Mouse (Mus musculus) spleen, postnatal 36 days (tissue): ENCODE measurements around the gene Slit3.

Experiments used
- DNase-seq, 2 experiments: peaks; one replicate each; pipeline ENCODE4 v3.0.0; 2022; ENCODE audit warnings: low spot score in 2 of 2, mixed read lengths in 1 of 2

Gene Slit3

DNA sequence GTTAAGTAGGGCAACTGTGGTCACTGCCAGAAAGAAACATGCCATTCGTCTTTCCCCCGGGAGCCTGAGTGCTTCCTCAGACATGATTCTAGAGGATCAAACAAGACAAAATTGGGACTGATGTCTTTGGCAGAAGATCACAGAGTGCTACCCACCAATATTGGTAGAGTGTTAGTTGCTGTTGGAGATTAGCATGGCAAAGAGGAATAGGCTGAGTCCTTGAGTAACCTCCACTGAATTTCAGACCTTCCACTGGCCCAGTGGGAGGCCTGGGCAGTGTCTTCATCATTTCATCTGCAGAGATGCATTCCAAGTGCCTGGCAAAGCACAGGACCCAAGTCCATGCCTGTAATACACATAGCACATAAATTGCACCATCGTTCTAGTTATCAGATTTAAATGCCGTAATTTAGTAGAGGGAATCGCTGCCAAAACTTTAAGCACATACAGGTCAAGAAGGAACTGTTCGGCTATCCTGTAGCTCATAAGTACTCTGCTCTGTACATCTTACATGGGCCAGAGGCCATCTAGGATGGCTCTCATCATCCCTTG lies 77.6 kb downstream of the Slit3 start:
- no peak for DNase-seq

DNA sequence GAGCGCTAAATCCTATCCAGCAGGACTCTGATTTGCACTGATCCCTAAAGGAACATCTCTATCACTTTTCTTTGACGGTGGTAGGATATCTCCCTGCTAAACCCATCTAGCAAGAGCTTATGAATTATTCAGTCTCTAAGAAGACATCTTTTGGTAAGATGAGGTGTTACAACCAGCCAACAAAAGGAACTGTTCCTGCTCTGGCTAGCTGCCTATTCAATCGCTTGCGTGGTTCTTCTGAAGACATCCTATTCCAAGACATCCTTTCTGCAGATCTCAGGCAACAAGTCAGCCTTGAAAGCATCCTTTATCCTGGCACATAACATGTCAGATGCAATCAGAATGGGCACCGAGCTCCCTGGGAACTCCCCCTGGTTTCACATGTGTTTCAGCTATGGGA lies 81.3 kb downstream of the Slit3 start:
- DNase-seq: no peak

DNA sequence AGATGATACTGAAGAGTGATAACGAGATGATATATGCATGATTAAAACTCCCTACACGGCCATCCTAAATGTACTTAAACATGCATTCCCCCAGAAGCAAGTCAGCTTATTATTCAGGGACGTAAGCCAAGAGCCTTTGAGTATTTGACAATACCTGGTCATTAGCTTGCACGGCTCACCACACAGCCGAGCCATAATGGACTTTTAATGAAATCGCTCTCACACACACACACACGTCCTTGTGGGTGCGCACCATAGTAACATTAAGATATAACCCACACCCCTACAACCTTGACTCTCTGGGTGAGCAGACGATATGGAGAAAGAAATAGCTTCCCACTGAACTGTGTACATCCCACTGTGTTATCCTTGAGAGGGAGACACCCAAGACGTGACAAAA lies 82.6 kb downstream of the Slit3 start:
- no peak for DNase-seq

DNA sequence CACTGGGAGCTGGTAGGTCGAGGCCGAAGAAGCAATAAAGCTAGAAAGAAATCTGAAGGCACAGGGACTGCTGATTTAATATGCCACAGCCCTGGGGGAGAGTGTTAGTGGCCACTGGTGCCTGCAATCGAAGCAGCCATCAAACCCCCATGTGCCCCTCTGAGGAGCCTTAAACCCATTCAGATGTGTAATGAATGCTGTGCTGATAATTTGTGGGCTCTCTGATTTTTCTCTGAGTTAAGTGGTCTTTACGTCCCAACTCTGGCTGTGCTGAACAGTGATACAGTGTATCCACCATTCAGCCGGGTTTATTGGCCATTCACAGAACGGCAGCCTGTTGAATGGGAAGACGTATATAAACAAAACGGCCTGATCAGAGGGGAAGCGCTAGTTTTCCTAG lies 83.1 kb downstream of the Slit3 start:
- no peak for DNase-seq

DNA sequence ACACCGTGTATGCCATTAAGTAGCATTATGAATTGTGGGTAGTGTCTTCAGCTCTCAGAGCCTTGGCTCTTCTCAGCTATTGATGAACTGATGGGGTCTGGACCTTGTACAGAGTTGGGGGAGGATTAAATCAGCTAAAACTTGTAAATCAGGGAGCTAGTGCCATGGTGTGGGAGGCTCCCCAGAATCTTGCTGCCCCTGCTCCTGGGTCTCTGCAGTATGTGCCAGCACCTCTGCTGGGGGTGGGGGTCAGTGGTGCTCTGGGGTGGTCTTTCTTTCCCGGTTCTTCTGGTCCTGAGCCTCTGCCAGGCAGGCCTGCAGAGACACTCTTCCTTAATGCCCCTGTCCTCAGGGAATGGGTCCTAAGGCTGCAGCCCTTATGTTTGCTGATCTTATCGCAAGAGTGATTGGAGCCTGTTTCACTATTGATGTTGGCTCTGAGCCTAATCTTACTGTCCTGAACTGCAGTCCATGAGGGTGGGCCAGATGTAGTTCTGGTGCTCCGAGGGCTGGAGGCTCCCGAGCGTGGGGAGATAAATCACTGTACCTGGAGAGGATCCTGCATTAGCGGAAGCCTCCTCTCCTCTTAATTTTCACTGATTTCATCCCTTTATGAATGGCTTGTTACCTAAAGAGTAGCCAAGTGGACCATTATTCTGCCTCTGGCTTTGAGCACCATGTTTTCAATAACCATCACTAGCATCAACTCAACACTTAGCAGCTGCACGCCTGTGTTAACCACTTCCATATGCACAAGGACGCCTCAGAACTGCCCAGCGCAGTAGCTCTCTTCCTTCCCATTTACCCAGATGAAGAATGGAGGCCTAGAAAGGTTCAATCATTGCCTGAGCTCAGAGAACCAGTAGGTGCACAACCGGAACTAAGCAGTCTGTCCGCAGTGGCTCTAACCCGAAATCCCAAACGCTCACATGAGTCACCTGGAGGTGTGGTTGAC lies 90.0 kb downstream of the Slit3 start:
- DNase-seq: no peak

DNA sequence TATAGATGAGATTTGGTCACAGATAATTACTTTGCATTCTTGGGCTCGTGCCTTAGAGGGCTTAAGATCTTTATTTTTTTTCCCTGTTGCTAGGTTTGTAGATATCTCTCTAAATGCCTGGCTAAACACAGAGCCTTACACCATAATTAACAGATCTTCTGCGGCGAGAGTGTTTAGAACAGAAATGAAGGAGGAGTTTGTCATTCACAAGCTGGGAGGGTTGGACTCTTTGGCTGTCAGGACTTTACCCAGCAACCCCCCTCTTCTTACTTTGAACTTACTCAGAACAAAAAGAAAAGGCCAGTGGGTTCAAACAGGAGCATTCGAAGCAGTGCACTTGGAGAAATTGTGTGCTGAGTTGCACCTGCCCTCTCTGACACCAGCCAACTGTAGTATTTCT lies 103.0 kb downstream of the Slit3 start:
- DNase-seq: no peak

DNA sequence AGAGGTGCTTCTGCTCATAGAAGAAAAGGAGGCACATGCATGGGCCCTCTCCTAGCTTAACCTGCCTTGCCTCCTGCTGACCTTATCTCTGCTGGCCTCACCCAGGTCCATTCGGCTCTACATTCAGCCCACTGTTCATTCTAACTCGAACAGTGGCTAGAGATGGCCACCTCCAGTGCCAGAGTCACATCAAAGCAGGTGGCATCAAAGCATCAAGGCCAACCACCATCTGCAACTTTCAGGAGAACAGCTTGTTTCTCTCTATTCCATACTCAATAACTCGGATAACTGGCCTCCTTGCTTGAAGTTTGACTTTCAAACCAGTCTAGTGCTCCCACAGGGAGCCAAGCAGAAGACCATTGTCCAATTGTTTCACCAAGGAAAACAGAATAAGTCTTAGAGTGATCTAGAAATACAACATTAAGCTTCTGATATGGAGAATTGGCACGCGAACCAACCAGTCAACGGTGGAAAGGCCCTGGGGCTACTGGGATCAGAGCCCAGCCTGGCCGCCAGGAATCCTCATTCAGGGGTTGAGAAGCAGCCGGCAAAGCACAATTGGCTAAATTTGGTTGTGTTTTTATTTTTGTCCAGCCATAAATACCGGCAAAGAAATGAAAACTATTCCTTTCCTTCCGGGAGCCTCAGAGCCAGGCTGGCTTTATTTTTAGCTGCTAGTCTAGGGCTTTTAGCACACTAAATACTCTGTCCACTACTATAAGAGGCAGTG lies 110.5 kb downstream of the Slit3 start:
- no peak for DNase-seq

DNA sequence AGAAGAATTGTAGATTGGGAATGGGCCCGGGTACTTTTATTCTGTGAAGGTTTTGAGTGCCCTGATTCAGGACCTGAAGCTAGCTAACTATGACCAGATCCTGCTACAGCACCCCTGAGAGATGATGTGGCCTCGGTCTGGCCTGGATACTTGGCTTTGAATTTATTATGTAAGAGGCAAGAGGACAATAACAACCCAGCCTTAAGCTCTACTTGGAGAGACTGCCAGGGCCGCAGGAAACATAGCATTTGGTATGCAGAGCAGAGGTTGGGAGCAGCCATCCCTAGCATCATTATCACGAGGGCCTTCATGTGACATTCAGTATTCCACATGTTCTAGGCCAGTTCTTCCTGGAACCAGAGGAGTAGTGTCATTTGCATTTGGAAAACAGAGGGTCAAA lies 111.3 kb downstream of the Slit3 start:
- DNase-seq: no peak

DNA sequence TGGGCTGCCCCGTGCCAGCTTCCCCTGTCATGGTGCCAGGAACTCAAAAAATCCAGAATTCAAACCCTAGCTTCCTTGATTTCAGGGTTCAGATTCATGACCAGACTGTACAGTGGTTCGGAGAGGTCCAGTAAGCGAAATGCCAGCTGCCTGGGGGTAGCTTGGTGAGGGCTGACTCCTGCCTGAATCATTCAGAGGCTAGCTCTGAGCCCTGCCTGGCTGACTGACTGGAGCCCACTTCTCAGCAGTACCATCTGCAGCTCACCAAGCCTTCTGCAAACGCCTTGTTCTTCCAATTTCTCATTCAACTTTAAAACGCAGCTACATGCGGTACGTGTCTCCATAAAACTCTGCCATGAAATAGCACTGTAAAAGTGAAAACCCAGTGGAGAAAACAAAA lies 120.4 kb downstream of the Slit3 start:
- no peak for DNase-seq

DNA sequence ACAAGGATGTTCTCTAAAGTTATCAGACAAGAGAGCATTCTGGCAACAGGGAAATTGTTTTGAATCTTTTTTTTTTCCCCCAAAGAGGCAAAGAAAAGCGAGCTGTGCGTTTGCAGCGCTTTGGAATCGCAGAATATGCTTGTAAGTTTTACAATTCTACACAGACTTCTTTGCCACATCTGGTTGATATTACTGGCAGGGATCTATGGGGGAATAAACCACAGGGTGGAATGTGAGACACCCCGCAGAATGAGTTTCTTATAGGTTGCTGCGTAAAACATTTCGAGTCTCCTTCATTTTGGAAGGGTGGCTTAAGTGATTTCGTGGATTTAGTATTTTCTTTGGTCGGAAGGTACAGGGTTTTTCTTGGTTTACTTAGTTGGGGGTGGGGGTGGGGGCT lies 122.6 kb downstream of the Slit3 start:
- DNase-seq: no peak

DNA sequence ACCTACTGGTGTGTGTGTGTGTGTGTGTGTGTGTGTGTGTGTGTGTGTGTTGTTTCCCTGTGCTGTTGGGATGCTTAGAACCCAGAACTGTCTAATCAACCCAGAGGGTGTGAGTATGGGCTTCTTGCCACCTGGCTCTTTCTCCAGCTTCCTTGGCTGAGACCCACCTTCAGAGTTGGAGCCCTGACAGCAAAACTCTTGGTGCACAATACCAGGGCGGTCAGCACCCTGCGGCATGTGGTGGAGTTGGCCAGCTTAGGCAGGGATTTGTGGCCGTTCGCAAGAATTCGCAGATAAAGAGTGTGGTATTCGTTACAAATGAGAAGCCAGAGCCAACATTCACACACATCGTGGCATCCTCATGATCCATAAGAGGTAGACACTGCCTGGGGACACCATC lies 123.5 kb downstream of the Slit3 start:
- no peak for DNase-seq

DNA sequence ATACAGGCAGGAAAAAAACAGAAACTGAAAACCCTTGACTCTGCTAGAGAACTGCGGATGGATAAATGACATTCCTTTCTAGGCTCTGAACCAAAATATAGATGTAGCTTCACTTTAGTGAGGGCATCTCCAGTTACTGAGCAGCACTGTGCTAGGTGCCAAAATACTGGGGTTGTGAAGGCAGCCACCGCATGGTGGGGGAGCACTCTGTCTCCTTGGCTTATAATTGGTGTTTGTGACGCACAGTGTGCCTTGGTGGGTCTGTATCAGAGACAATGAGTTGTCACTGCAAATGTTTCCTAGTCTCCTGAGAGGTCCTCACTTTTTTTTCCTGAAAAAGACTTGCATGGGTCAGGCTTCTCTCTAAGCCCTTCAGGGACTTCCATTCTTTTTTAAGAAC lies 125.6 kb downstream of the Slit3 start:
- DNase-seq: no peak

DNA sequence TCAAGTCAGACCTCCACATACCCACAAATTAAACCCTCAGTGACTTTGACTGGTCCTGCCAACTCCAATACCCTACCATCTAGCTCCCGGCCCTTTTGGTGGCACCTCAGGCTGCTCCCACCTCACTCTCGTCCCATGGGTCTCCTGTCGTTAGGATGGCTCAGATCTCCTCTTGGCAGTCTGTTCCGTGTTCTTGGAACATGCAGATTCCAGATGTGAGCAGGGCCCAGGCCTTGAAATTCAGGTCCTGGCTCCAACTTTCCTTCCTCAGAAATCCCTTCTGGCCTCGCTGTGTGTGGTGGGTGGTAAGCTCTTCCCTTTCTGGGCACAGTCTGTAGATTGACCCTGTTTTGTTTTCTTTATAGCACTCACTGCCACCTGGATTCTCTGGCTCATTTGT lies 127.1 kb downstream of the Slit3 start:
- no peak for DNase-seq

DNA sequence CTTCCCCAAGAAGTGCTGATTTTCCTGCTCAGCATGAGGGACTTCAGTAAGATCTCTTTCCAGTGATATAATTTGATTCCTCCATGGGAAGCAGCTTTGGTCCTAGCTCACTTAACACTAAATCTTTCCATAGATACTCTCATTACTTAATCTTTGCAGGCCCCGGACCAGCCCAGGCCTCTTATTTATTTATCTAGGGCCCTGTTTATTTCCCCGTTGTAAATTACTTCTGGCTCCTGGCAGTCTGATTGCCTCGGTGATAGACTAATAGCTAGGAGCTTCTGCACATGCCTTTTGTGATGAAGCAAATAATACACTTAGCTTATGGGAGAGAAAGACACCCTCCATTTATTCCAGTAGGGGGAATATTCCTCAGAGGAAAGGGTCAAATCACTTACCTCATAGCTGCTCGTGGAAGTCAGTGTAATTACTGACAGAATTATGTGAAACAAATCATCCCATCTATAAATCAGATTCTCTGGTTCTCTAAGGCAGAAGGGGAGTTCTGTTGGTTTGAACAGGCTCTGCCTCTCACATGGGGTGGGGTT lies 129.9 kb downstream of the Slit3 start:
- no peak for DNase-seq

DNA sequence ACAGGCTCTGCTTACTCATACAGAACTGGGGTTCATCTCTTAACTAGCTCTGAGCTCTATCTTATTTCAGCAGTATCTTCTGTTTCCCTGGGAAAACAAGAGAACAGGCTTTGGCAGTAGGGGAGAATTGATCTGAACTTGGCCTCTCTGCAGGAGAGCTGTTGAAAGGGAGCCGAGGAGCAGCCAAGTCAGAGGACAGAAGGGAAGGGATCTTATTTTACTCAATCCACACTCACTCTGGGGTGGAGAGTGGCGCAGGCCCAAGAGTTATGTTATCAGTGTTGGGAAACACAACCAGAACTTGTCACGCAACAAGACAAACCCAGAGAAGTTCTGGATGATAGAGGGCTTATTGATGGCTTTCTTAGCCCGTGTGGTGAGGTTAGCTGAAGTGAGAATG lies 130.9 kb downstream of the Slit3 start:
- DNase-seq: no peak

DNA sequence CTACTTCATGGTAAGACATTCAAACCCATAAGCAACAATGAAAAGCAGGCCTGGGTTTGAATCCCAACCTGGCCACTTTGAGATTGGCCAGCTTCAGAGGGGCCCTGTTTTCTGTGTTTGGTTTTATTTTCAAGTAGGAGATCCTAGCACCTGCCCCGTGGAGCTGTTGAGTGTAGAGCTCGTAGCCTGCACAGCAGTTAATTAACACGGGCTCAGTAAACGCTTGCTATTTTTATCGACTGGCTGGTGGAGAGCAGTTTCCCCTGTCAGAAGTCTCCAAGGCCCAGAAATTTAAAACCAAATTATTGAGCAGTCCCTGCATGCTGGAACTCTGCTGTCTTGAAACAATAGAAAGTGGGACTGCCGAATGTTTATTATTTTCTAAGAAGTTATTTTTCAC lies 136.3 kb downstream of the Slit3 start:
- DNase-seq: no peak

DNA sequence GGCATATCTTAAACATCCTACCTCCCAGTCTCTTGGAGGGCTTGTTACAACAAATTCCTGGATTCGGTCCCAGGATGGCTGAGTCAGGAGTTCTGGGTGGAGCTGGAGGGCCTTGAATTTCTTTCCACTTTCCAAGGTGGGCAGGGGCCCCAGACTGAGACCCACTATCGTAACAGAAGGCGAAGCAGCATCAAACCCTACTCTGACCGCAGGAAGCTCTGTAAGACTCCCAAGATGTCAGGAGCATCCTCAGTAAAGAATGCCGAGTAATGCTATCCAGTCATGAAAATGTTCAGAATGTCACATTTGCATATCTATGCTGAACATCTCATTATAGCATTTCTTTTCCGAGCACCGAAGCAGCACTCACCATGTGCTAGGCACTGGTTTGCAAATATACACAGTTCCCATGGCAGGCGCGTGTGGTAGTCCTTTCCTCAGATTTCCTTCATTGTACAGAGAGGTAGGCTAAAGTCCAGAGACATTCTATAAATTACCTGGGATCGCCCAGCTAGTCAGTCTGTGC lies 140.6 kb downstream of the Slit3 start:
- no peak for DNase-seq

DNA sequence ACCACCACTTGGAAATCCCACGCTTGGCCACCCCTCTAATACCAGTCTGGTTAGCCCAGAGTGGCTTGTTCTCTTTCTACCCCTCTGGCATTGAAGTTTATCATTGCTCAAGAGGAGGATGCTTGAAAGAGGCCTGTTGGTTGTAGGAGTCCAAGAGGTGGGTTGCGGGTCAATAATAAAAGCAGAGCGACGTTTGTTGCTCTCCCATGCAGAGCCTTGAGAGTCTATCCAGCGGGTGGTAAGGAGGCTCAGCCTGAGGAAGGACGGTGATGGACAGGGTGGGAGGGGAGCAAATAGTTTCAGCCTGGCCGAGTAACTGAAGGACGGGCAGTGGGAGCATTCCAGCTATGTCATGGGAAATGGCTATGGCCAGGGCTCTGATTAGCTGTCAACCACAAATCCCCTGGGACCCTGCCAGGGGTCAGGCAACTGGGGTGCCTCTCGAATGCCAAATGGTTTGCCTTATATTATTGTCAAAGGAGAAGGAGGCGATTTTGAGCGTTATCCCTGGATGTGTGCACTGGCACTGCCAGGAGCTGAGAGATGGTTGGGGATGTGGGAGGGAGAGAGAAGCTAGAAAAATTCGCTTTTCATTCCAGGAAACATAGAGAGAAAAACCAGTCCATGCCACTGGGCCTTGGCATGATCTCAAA lies 141.4 kb downstream of the Slit3 start:
- no peak for DNase-seq

DNA sequence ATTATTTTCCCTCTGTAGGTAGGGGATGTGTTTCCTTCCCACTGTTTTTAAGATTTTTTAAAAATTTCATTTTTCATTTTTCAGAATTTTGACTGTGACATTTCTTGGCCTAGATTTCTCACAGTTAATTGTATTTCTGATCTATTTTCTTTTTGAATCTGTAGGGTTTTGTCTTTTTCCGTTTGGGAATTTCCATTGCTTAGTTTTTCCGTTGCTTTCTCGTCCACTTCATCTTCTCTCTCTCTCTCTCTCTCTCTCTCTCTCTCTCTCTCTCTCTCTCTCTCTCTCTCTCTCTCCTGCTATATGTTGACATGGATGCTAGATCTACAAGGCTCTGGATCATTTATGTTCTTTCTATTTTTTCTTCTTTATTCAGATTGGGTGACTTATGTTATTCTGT lies 143.7 kb downstream of the Slit3 start:
- no peak for DNase-seq

DNA sequence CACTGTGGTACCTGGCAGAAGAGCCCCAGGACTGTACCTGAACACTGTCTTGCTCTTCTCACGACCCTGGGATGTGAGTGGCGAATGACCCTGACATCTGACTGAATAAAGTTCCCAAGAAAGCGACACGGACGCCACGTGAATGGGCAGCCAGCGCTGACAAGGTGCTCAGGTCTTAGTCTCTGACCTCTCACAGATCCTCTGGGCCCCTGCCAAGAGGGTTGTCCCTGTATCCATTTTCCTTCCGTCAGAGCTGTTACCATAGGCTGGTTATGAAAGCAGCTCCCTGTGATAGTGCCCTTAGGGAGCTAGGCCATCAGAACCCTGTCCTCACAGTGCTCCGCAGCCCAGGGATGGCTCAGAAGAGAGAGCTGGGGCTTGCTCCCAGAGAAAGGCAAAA lies 149.4 kb downstream of the Slit3 start:
- no peak for DNase-seq

DNA sequence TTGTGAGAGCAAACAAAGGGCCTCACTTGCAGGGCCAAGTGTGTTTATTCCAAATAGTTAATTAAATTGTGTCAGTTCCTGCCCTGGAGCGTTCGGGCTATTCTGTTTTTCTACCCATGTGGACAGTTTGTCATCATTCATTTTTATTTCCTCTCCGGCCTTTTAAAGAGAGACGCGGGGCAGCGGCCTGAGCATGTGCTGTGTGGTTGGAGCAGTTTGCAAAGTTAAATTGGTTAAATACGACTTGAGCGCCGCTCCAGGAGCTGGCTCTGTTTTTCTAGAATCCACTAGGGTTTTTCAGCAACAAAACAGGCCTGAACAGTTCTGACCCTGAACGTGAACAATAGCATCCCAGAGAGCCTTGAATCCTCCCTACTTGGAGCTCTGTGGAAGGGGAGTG lies 152.4 kb downstream of the Slit3 start:
- DNase-seq: no peak

DNA sequence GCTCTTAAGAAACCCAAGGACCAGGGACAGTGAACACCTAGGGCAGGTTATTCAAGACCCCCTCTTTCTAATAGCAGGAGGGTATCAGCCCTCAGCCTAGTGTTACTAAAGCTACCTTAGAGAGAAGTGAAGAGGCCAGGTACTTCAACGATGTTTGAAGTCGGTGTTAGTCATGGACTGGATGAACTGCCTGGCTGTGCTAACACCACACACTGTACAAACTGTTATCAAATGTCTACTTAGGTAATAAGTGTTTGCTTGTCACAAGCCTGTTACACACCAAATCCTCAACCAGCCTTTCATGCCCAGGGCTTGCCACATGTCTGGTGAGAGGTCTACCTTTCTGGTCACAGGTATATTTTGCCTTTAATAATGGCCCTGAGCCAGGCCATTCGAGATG lies 153.0 kb downstream of the Slit3 start:
- DNase-seq: no peak
